Mouse (Mus musculus): ENCODE measurements at regions not wholly inside any gene's neighbourhood (a gene's known extent, or its start where the extent isn't known, plus 50 kb on each side); places are given as distances from the start of the nearest gene placed in this dataset.
A peak's percentile ranks its signal among the peaks of the same experiment; 100 is the strongest.
"Not testable (repeated sequence)": the region's sequence is repeated elsewhere in the genome, so short reads cannot be mapped to it uniquely, and the experiment has no call there.

GRCm38 (mm10) chr12:114285082-114285481 is 741.4 kb downstream of the Adam6a start:
- TF ChIP-seq POLR2A (IDR thresholded peaks at IDR 0.05; ENCODE audit: low read depth, low read length) (no peak), CTCF (IDR thresholded peaks at IDR 0.05; ENCODE audit: extremely low read depth, insufficient read depth, insufficient read length, insufficient replicate concordance) (no peak)

GRCm38 (mm10) chr12:114287041-114287440 is 743.3 kb downstream of the Adam6a start:
- H3K27ac ChIP-seq (ENCODE audit: insufficient read depth, low read length): no peak overlapping the region
- WGBS: 84% methylated on average over 3 of the region's 3 CpGs
- TF ChIP-seq CTCF (IDR thresholded peaks at IDR 0.05; ENCODE audit: extremely low read depth, insufficient read depth, insufficient read length, insufficient replicate concordance) (no peak), POLR2A (IDR thresholded peaks at IDR 0.05; ENCODE audit: low read depth, low read length) (no peak)
- no peak for DNase-seq (ENCODE audit: low read depth in 1 of 2, low spot score in 2 of 2)
- no peaks in the 10 kb centered on the region for H3K4me1 ChIP-seq (ENCODE audit: control insufficient read depth, insufficient read depth, insufficient read length)
- H3K27me3 ChIP-seq (ENCODE audit: control insufficient read depth, insufficient read depth, low read length): no peaks in the 10 kb centered on the region
- no peaks in the 10 kb centered on the region for H3K36me3 ChIP-seq (ENCODE audit: control insufficient read depth, insufficient read depth, low read length)
- H3K4me3 ChIP-seq (ENCODE audit: extremely low read depth, insufficient read depth, insufficient read length): no peak overlapping the region

More at GRCm38 (mm10) chr12:114285082-114285481, 741.4 kb downstream of the Adam6a start:
- Histone ChIP-seq H3K4me3 (ENCODE audit: extremely low read depth, insufficient read depth, insufficient read length) (no peak overlapping the region), H3K4me1 (ENCODE audit: control insufficient read depth, insufficient read depth, insufficient read length) (no peaks in the 10 kb centered on the region), H3K27me3 (ENCODE audit: control insufficient read depth, insufficient read depth, low read length) (no peaks in the 10 kb centered on the region), H3K27ac (ENCODE audit: insufficient read depth, low read length) (no peak overlapping the region), H3K36me3 (ENCODE audit: control insufficient read depth, insufficient read depth, low read length) (no peaks in the 10 kb centered on the region)
- 81% methylated on average over 1 of the region's 1 CpGs for WGBS
- DNase-seq (ENCODE audit: low read depth in 1 of 2, low spot score in 2 of 2): no peak

- H3K36me3 ChIP-seq (ENCODE audit: control insufficient read depth, insufficient read depth, low read length): no peaks in the 10 kb centered on the region
- no peak overlapping the region for H3K4me3 ChIP-seq (ENCODE audit: extremely low read depth, insufficient read depth, insufficient read length)
- WGBS: 85% methylated on average over 3 of the region's 3 CpGs
Observed at GRCm38 (mm10) chr12:114291083-114291482, 747.4 kb downstream of the Adam6a start.

GRCm38 (mm10) chr12:114299771-114300170 is 756.1 kb downstream of the Adam6a start:
- Histone ChIP-seq H3K4me1 (ENCODE audit: control insufficient read depth, insufficient read depth, insufficient read length) (no peaks in the 10 kb centered on the region), H3K36me3 (ENCODE audit: control insufficient read depth, insufficient read depth, low read length) (no peaks in the 10 kb centered on the region), H3K27ac (ENCODE audit: insufficient read depth, low read length) (no peak overlapping the region), H3K4me3 (ENCODE audit: extremely low read depth, insufficient read depth, insufficient read length) (no peak overlapping the region), H3K27me3 (ENCODE audit: control insufficient read depth, insufficient read depth, low read length) (no peaks in the 10 kb centered on the region)
- TF ChIP-seq POLR2A (IDR thresholded peaks at IDR 0.05; ENCODE audit: low read depth, low read length) (no peak), CTCF (IDR thresholded peaks at IDR 0.05; ENCODE audit: extremely low read depth, insufficient read depth, insufficient read length, insufficient replicate concordance) (no peak)
- DNase-seq (ENCODE audit: low read depth in 1 of 2, low spot score in 2 of 2): peak; percentile 2 to 19
- 18% methylated on average over 5 of the region's 5 CpGs for WGBS

More at GRCm38 (mm10) chr12:114291083-114291482, 747.4 kb downstream of the Adam6a start:
- Histone ChIP-seq H3K27me3 (ENCODE audit: control insufficient read depth, insufficient read depth, low read length) (no peaks in the 10 kb centered on the region), H3K4me1 (ENCODE audit: control insufficient read depth, insufficient read depth, insufficient read length) (no peaks in the 10 kb centered on the region), H3K27ac (ENCODE audit: insufficient read depth, low read length) (no peak overlapping the region)
- DNase-seq (ENCODE audit: low read depth in 1 of 2, low spot score in 2 of 2): no peak
- no peak for TF ChIP-seq CTCF (IDR thresholded peaks at IDR 0.05; ENCODE audit: extremely low read depth, insufficient read depth, insufficient read length, insufficient replicate concordance)
- no peak for TF ChIP-seq POLR2A (IDR thresholded peaks at IDR 0.05; ENCODE audit: low read depth, low read length)

- H3K27me3 ChIP-seq (ENCODE audit: control insufficient read depth, insufficient read depth, low read length): no peaks in the 10 kb centered on the region
- TF ChIP-seq POLR2A (IDR thresholded peaks at IDR 0.05; ENCODE audit: low read depth, low read length) (no peak), CTCF (IDR thresholded peaks at IDR 0.05; ENCODE audit: extremely low read depth, insufficient read depth, insufficient read length, insufficient replicate concordance) (no peak)
- no peak overlapping the region for H3K4me3 ChIP-seq (ENCODE audit: extremely low read depth, insufficient read depth, insufficient read length)
- H3K4me1 ChIP-seq (ENCODE audit: control insufficient read depth, insufficient read depth, insufficient read length): no peaks in the 10 kb centered on the region
- no peaks in the 10 kb centered on the region for H3K36me3 ChIP-seq (ENCODE audit: control insufficient read depth, insufficient read depth, low read length)
- no peak for DNase-seq (ENCODE audit: low read depth in 1 of 2, low spot score in 2 of 2)
- H3K27ac ChIP-seq (ENCODE audit: insufficient read depth, low read length): no peak overlapping the region
- 85% methylated on average over 2 of the region's 2 CpGs for WGBS
Observed at GRCm38 (mm10) chr12:114301728-114302127, 758.0 kb downstream of the Adam6a start.

DNA sequence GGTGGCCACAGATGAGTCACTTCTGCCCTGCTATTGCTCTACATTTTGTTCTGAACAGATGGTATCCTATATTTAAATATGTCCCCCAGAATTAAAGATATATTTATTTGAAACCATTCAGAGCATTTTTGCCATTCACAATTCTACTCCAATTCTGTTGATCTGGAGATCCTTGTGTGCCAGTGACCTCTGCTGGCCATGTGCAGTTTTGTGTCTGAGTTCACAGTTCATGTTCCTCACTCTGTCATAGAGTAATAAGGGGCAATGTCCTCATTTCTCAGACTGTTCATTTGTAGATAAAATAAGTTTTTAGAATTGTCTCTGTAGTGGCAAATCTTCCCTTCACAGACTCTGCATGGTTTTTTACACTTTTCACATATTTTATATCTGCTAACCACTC is 788.8 kb downstream of the Adam6a start:
- Histone ChIP-seq H3K27me3 (ENCODE audit: control insufficient read depth, insufficient read depth, low read length) (no peaks in the 10 kb centered on the region), H3K27ac (ENCODE audit: insufficient read depth, low read length) (no peak overlapping the region), H3K36me3 (ENCODE audit: control insufficient read depth, insufficient read depth, low read length) (no peaks in the 10 kb centered on the region), H3K4me1 (ENCODE audit: control insufficient read depth, insufficient read depth, insufficient read length) (no peaks in the 10 kb centered on the region), H3K4me3 (ENCODE audit: extremely low read depth, insufficient read depth, insufficient read length) (no peak overlapping the region)
- no peak for TF ChIP-seq POLR2A (IDR thresholded peaks at IDR 0.05; ENCODE audit: low read depth, low read length)
- no peak for TF ChIP-seq CTCF (IDR thresholded peaks at IDR 0.05; ENCODE audit: extremely low read depth, insufficient read depth, insufficient read length, insufficient replicate concordance)
- peak in 1 of 2 experiments; percentile 5 for DNase-seq (ENCODE audit: low read depth in 1 of 2, low spot score in 2 of 2)

- peak in 1 of 2 experiments; percentile 4 for DNase-seq (ENCODE audit: low read depth in 1 of 2, low spot score in 2 of 2)
- no peaks in the 10 kb centered on the region for H3K36me3 ChIP-seq (ENCODE audit: control insufficient read depth, insufficient read depth, low read length)
- H3K4me3 ChIP-seq (ENCODE audit: extremely low read depth, insufficient read depth, insufficient read length): no peak overlapping the region
- no peaks in the 10 kb centered on the region for H3K4me1 ChIP-seq (ENCODE audit: control insufficient read depth, insufficient read depth, insufficient read length)
- no peaks in the 10 kb centered on the region; the same call in 1 of the 2 replicates for H3K27me3 ChIP-seq (ENCODE audit: control insufficient read depth, insufficient read depth, low read length)
- H3K27ac ChIP-seq (ENCODE audit: insufficient read depth, low read length): no peak overlapping the region
- 50% methylated on average over 3 of the region's 3 CpGs for WGBS
- TF ChIP-seq CTCF (IDR thresholded peaks at IDR 0.05; ENCODE audit: extremely low read depth, insufficient read depth, insufficient read length, insufficient replicate concordance): peak; percentile 4; the same call in 1 of the 2 replicates
- TF ChIP-seq POLR2A (IDR thresholded peaks at IDR 0.05; ENCODE audit: low read depth, low read length): no peak
Observed at GRCm38 (mm10) chr12:114366276-114366675, 822.6 kb downstream of the Adam6a start.

GRCm38 (mm10) chr12:114378696-114379350 is 835.1 kb downstream of the Adam6a start:
- 7% methylated on average over 35 of the region's 43 CpGs for WGBS
- H3K4me1 ChIP-seq (ENCODE audit: control insufficient read depth, insufficient read depth, insufficient read length); H3K36me3 ChIP-seq (ENCODE audit: control insufficient read depth, insufficient read depth, low read length); H3K27ac ChIP-seq (ENCODE audit: insufficient read depth, low read length); H3K27me3 ChIP-seq (ENCODE audit: control insufficient read depth, insufficient read depth, low read length): not testable (repeated sequence)
- H3K4me3 ChIP-seq (ENCODE audit: extremely low read depth, insufficient read depth, insufficient read length): peak overlapping the region; percentile 75
- peak in 1 of 2 experiments; percentile 2 for DNase-seq (ENCODE audit: low read depth in 1 of 2, low spot score in 2 of 2)
